Mouse (Mus musculus): ENCODE measurements around the gene Olfr955. TPM values are rescaled to one million over a fixed set of nuclear protein-coding genes. Genes with fewer than 3 reads are reported as not detected.

The Olfr955 gene
- not detected for polyA plus RNA-seq (2015; fragmentation: Illumina TruSeq; extraction: RNeasy Lipid Tissue Mini Kit (QIAGEN cat#74804); ENCODE audit: low read depth, low replicate concordance)

GRCm38 (mm10) chr9:39471844-39472243 lies at the start of gene Olfr955:
Gene Olfr955 (minus strand): TSS chr9:39471944.

GRCm38 (mm10) chr9:39515531-39515930 lies 43.8 kb upstream of the Olfr955 start, which contains the start of gene Olfr957:
Gene Olfr957 (minus strand): TSS chr9:39515809.

GRCm38 (mm10) chr9:39493895-39494294 lies 22.2 kb upstream of the Olfr955 start, which contains the start of gene Olfr44:
Gene Olfr44 (minus strand): TSS chr9:39493995.

GRCm38 (mm10) chr9:39456401-39456800 lies 15.3 kb downstream of the Olfr955 start, which contains the start of gene Olfr954:
Gene Olfr954 (plus strand): TSS chr9:39456701.

GRCm38 (mm10) chr9:39427048-39427447 lies 44.7 kb downstream of the Olfr955 start, which contains the start of gene Olfr952:
Gene Olfr952 (minus strand): TSS chr9:39427148.

Other genes starting within 250 kb of the Olfr955 start
- gene Olfr1537, start 221.9 kb downstream of the Olfr955 start, polyA plus RNA-seq (2015; fragmentation: Illumina TruSeq; extraction: RNeasy Lipid Tissue Mini Kit (QIAGEN cat#74804); ENCODE audit: low read depth, low replicate concordance): not detected
- gene Olfr945, start 195.1 kb downstream of the Olfr955 start, polyA plus RNA-seq (2015; fragmentation: Illumina TruSeq; extraction: RNeasy Lipid Tissue Mini Kit (QIAGEN cat#74804); ENCODE audit: low read depth, low replicate concordance): not detected
- not detected for gene Olfr948, start 145.9 kb downstream of the Olfr955 start, polyA plus RNA-seq (2015; fragmentation: Illumina TruSeq; extraction: RNeasy Lipid Tissue Mini Kit (QIAGEN cat#74804); ENCODE audit: low read depth, low replicate concordance)
- not detected for gene Olfr951, start 84.5 kb downstream of the Olfr955 start, polyA plus RNA-seq (2015; fragmentation: Illumina TruSeq; extraction: RNeasy Lipid Tissue Mini Kit (QIAGEN cat#74804); ENCODE audit: low read depth, low replicate concordance)
- not detected for gene Olfr952, start 44.8 kb downstream of the Olfr955 start, polyA plus RNA-seq (2015; fragmentation: Illumina TruSeq; extraction: RNeasy Lipid Tissue Mini Kit (QIAGEN cat#74804); ENCODE audit: low read depth, low replicate concordance)
- gene Olfr954, start 15.2 kb downstream of the Olfr955 start, polyA plus RNA-seq (2015; fragmentation: Illumina TruSeq; extraction: RNeasy Lipid Tissue Mini Kit (QIAGEN cat#74804); ENCODE audit: low read depth, low replicate concordance): not detected
- gene Olfr44, start 22.1 kb upstream of the Olfr955 start, polyA plus RNA-seq (2015; fragmentation: Illumina TruSeq; extraction: RNeasy Lipid Tissue Mini Kit (QIAGEN cat#74804); ENCODE audit: low read depth, low replicate concordance): not detected
- not detected for gene Olfr957, start 43.9 kb upstream of the Olfr955 start, polyA plus RNA-seq (2015; fragmentation: Illumina TruSeq; extraction: RNeasy Lipid Tissue Mini Kit (QIAGEN cat#74804); ENCODE audit: low read depth, low replicate concordance)
- not detected for gene Olfr958, start 82.1 kb upstream of the Olfr955 start, polyA plus RNA-seq (2015; fragmentation: Illumina TruSeq; extraction: RNeasy Lipid Tissue Mini Kit (QIAGEN cat#74804); ENCODE audit: low read depth, low replicate concordance)
- not detected for gene Olfr959, start 103.6 kb upstream of the Olfr955 start, polyA plus RNA-seq (2015; fragmentation: Illumina TruSeq; extraction: RNeasy Lipid Tissue Mini Kit (QIAGEN cat#74804); ENCODE audit: low read depth, low replicate concordance)
- 10.0 TPM for gene AW551984, start 132.5 kb upstream of the Olfr955 start, polyA plus RNA-seq (2015; fragmentation: Illumina TruSeq; extraction: RNeasy Lipid Tissue Mini Kit (QIAGEN cat#74804); ENCODE audit: low read depth, low replicate concordance)
- not detected for gene Olfr148, start 138.7 kb upstream of the Olfr955 start, polyA plus RNA-seq (2015; fragmentation: Illumina TruSeq; extraction: RNeasy Lipid Tissue Mini Kit (QIAGEN cat#74804); ENCODE audit: low read depth, low replicate concordance)
- gene Olfr960, start 149.4 kb upstream of the Olfr955 start, polyA plus RNA-seq (2015; fragmentation: Illumina TruSeq; extraction: RNeasy Lipid Tissue Mini Kit (QIAGEN cat#74804); ENCODE audit: low read depth, low replicate concordance): not detected
- not detected for gene Olfr961, start 173.1 kb upstream of the Olfr955 start, polyA plus RNA-seq (2015; fragmentation: Illumina TruSeq; extraction: RNeasy Lipid Tissue Mini Kit (QIAGEN cat#74804); ENCODE audit: low read depth, low replicate concordance)
- not detected for gene Olfr963, start 195.3 kb upstream of the Olfr955 start, polyA plus RNA-seq (2015; fragmentation: Illumina TruSeq; extraction: RNeasy Lipid Tissue Mini Kit (QIAGEN cat#74804); ENCODE audit: low read depth, low replicate concordance)
- gene Olfr149, start 235.2 kb upstream of the Olfr955 start, polyA plus RNA-seq (2015; fragmentation: Illumina TruSeq; extraction: RNeasy Lipid Tissue Mini Kit (QIAGEN cat#74804); ENCODE audit: low read depth, low replicate concordance): not detected
- gene Olfr965, start 239.4 kb upstream of the Olfr955 start, polyA plus RNA-seq (2015; fragmentation: Illumina TruSeq; extraction: RNeasy Lipid Tissue Mini Kit (QIAGEN cat#74804); ENCODE audit: low read depth, low replicate concordance): not detected